Mouse (Mus musculus) myocyte (in vitro differentiated cells): ENCODE results near the gene Wasf3.

Experiments used
- CEBPB ChIP-seq: IDR thresholded peaks from 2 replicates; pipeline ENCODE4 v1.6.1; 2011; ENCODE audit warnings: mild to moderate bottlenecking, moderate library complexity; ENCODE audit not compliant: poor library complexity, insufficient read depth, severe bottlenecking
- E2F4 ChIP-seq: IDR thresholded peaks from one replicate; pipeline ENCODE4 v1.6.1; 2011; ENCODE audit warnings: mild to moderate bottlenecking, control low read depth, moderate library complexity; ENCODE audit not compliant: insufficient read depth
- MAX ChIP-seq: IDR thresholded peaks from one replicate; pipeline ENCODE4 v1.6.1; 2011; ENCODE audit warnings: low read depth, mild to moderate bottlenecking, control low read depth
- MYOD1 ChIP-seq, 3 experiments: IDR thresholded peaks; one replicate each; pipeline ENCODE4 v1.6.1; 2011; ENCODE audit warnings: control low read depth in 2 of 3, low read depth in 2 of 3, mild to moderate bottlenecking in 2 of 3, moderate library complexity in 1 of 3; ENCODE audit not compliant: insufficient read length in 2 of 3, control insufficient read depth in 1 of 3
- MYOG ChIP-seq, 3 experiments: IDR thresholded peaks; one replicate each; pipeline ENCODE4 v1.6.1; 2011; ENCODE audit warnings: control low read depth in 2 of 3, low read depth in 2 of 3, mild to moderate bottlenecking in 2 of 3; ENCODE audit not compliant: insufficient read length in 2 of 3, control insufficient read depth in 1 of 3, insufficient read depth in 1 of 3
- POLR2A ChIP-seq: IDR thresholded peaks from one replicate; pipeline ENCODE4 v1.6.1; 2011; ENCODE audit warnings: low read depth, mild to moderate bottlenecking, control low read depth, moderate library complexity; ENCODE audit not compliant: insufficient read length
- POLR2AphosphoS2 ChIP-seq: IDR thresholded peaks from one replicate; pipeline ENCODE4 v1.6.1; 2011; ENCODE audit warnings: low read depth, control low read depth; ENCODE audit not compliant: insufficient read length
- REST ChIP-seq: IDR thresholded peaks from one replicate; pipeline ENCODE4 v1.6.1; 2011; ENCODE audit warnings: mild to moderate bottlenecking, control low read depth, moderate library complexity; ENCODE audit not compliant: insufficient read depth, insufficient read length
- SRF ChIP-seq: IDR thresholded peaks from one replicate; pipeline ENCODE4 v1.6.1; 2011; ENCODE audit warnings: low read depth; ENCODE audit not compliant: control insufficient read depth, insufficient read length
- TCF12 ChIP-seq: IDR thresholded peaks from one replicate; pipeline ENCODE4 v1.6.1; 2011; ENCODE audit warnings: mild to moderate bottlenecking, control low read depth; ENCODE audit not compliant: poor library complexity, insufficient read depth, severe bottlenecking
- TCF3 ChIP-seq: IDR thresholded peaks from one replicate; pipeline ENCODE4 v1.6.1; 2011; ENCODE audit warnings: low read depth, control low read depth; ENCODE audit not compliant: insufficient read length
- USF1 ChIP-seq: IDR thresholded peaks from one replicate; pipeline ENCODE4 v1.6.1; 2011; ENCODE audit warnings: low read depth, mild to moderate bottlenecking, control low read depth, moderate library complexity

DNA sequence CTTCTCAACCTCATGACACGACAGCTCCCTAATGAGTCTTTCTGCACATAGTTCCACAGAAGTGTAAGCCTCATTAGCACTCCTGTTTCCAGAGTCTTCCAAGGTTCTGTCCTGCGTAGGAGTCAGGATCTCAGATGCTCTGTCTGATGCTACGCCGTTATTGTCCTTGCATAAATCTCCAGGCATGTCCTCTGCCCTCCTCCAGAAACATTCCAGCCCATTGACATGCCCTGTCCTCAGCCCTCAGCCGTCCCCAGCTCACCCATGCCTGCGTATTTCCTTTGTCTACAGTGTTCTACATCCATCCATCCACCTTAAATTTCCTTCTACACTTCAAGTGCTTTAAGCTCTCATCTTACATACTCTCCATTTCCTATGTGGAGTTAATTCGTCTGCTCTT, 32.8 kb upstream of the Wasf3 start:
- no peak for TF ChIP-seq POLR2A
- TF ChIP-seq MAX, result no peak
- no peak for TF ChIP-seq REST
- TF ChIP-seq USF1, result no peak
- TF ChIP-seq TCF12, result no peak
- no peak for TF ChIP-seq TCF3
- TF ChIP-seq CEBPB, result no peak
- no peak for TF ChIP-seq POLR2AphosphoS2
- no peak for TF ChIP-seq E2F4
- no peak for TF ChIP-seq MYOG (IDR thresholded peaks at IDR 0.05; ENCODE audit: control insufficient read depth in 1 of 3, insufficient read depth in 1 of 3, insufficient read length in 2 of 3, low read depth in 2 of 3)
- TF ChIP-seq SRF, result no peak
- TF ChIP-seq MYOD1 (IDR thresholded peaks at IDR 0.05; ENCODE audit: control insufficient read depth in 1 of 3, insufficient read length in 2 of 3, low read depth in 2 of 3), result no peak
